Mouse (Mus musculus): Measurements from ENCODE around the gene Ctsa.

- TF ChIP-seq MAX (IDR thresholded peaks at IDR 0.05; ENCODE audit: low read depth) (no peak), MYOD1 (IDR thresholded peaks at IDR 0.05; ENCODE audit: control insufficient read depth in 1 of 3, insufficient read length in 2 of 3, low read depth in 2 of 3) (no peak), POLR2A (IDR thresholded peaks at IDR 0.05; ENCODE audit: insufficient read length, low read depth) (no peak), POLR2AphosphoS2 (IDR thresholded peaks at IDR 0.05; ENCODE audit: insufficient read length, low read depth) (no peak), SRF (IDR thresholded peaks at IDR 0.05; ENCODE audit: control insufficient read depth, insufficient read length, low read depth) (no peak), MYOG (IDR thresholded peaks at IDR 0.05; ENCODE audit: control insufficient read depth in 1 of 3, insufficient read depth in 1 of 3, insufficient read length in 2 of 3, low read depth in 2 of 3) (no peak), TCF12 (IDR thresholded peaks at IDR 0.05; ENCODE audit: insufficient read depth, poor library complexity, severe bottlenecking) (no peak), USF1 (IDR thresholded peaks at IDR 0.05; ENCODE audit: low read depth) (no peak), REST (IDR thresholded peaks at IDR 0.05; ENCODE audit: insufficient read depth, insufficient read length) (no peak), E2F4 (IDR thresholded peaks at IDR 0.05; ENCODE audit: insufficient read depth) (no peak), CEBPB (IDR thresholded peaks at IDR 0.05; ENCODE audit: insufficient read depth, poor library complexity, severe bottlenecking) (no peak), TCF3 (IDR thresholded peaks at IDR 0.05; ENCODE audit: insufficient read length, low read depth) (no peak)
Measured at GRCm38 (mm10) chr2:164856309-164857100, 23.8 kb downstream of the Ctsa start.

Measured in myocyte (in vitro differentiated cells).